Mouse (Mus musculus) hindbrain, embryonic 15.5 days (tissue): ENCODE measurements at regions not wholly inside any gene's neighbourhood (a gene's known extent, or its start where the extent isn't known, plus 50 kb on each side); places are given as distances from the start of the nearest gene placed in this dataset.

Experiments used
- ATAC-seq: fragments of 200-750 bp; cut with Nextera tagmentation; 2 replicates; pipeline ENCODE4 v1.8.0; 2017; ENCODE audit warnings: low read depth, moderate number of reproducible peaks, moderate TSS enrichment; ENCODE audit not compliant: low FRiP score
- H3K27ac ChIP-seq: fragments of 300-500 bp; sonication (generic); replicated peaks from 2 replicates; pipeline ENCODE4 v1.5.1; 2015; ENCODE audit warnings: mild to moderate bottlenecking, inconsistent platforms
- H3K27me3 ChIP-seq: fragments of 300-500 bp; sonication (generic); 2 replicates; pipeline ENCODE4 v1.6.1; 2015; ENCODE audit warnings: control low read depth, inconsistent platforms
- H3K36me3 ChIP-seq: fragments of 300-500 bp; sonication (generic); 2 replicates; pipeline ENCODE4 v1.6.1; 2015; ENCODE audit warnings: control low read depth, inconsistent platforms
- H3K4me1 ChIP-seq: fragments of 300-500 bp; sonication (generic); replicated peaks from 2 replicates; pipeline ENCODE4 v1.6.1; 2015; ENCODE audit warnings: control low read depth, inconsistent platforms
- H3K4me2 ChIP-seq: fragments of 300-500 bp; sonication (generic); 2 replicates; pipeline ENCODE4 v1.6.1; 2015; ENCODE audit warnings: moderate library complexity, mild to moderate bottlenecking, inconsistent platforms
- H3K4me3 ChIP-seq: fragments of 300-500 bp; sonication (generic); 2 replicates; pipeline ENCODE4 v1.5.1; 2015; ENCODE audit warnings: mild to moderate bottlenecking, inconsistent platforms
- H3K9ac ChIP-seq: fragments of 300-500 bp; sonication (generic); 2 replicates; pipeline ENCODE4 v1.6.1; 2015; ENCODE audit warnings: inconsistent platforms
- H3K9me3 ChIP-seq: fragments of 300-500 bp; sonication (generic); 2 replicates; pipeline ENCODE4 v1.6.1; 2016; ENCODE audit warnings: control low read depth, inconsistent platforms
- WGBS: fragments of 180-500 bp; shearing (Covaris S2); methylation state at CpG from one replicate; pipeline ENCODE4 v1.1.7; 2015; 5-methylcytosine and 5-hydroxymethylcytosine counted together

GRCm38 (mm10) chr13:83328488-83328887 lies 175.3 kb upstream of the Mef2c start:
- Histone ChIP-seq H3K4me2 (no peak overlapping the region), H3K4me3 (no peak overlapping the region), H3K27me3 (no peaks in the 10 kb centered on the region), H3K4me1 (no peaks in the 10 kb centered on the region), H3K9me3 (no peaks in the 10 kb centered on the region), H3K9ac (no peak overlapping the region), H3K36me3 (no peaks in the 10 kb centered on the region), H3K27ac (no peak overlapping the region)
- no peak for ATAC-seq
- 73% methylated on average over 4 of the region's 4 CpGs for WGBS

DNA sequence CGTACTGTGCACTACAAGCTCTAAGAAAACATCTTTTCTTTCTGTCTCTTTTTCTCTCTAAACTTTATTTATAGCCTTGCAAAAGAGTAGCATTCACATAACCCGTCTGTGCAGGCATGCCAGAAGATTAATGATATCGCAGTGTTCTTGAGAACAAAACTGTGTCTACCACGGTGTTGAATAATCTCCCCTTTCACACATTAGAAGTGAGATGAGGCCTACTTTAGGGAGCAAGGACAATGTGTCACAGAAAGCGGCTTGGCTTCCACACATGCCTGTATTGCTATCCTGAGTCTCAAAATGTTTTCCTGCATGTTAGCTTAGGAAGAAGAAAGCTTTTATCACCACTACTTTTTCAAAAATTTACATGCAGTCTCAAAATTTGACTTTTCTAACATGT lies 170.1 kb upstream of the Mef2c start:
- Histone ChIP-seq H3K36me3 (no peaks in the 10 kb centered on the region), H3K4me2 (no peak overlapping the region), H3K4me1 (no peaks in the 10 kb centered on the region), H3K4me3 (no peak overlapping the region), H3K27me3 (no peaks in the 10 kb centered on the region), H3K9ac (no peak overlapping the region), H3K27ac (no peak overlapping the region), H3K9me3 (no peaks in the 10 kb centered on the region)
- ATAC-seq: no peak
- 33% methylated on average over 5 of the region's 5 CpGs for WGBS

- H3K27me3 ChIP-seq: no peaks in the 10 kb centered on the region
- no peak overlapping the region for H3K27ac ChIP-seq
- no peaks in the 10 kb centered on the region for H3K36me3 ChIP-seq
- no peak overlapping the region for H3K9ac ChIP-seq
- no peak overlapping the region for H3K4me3 ChIP-seq
- WGBS: 78% methylated on average over 14 of the region's 14 CpGs
- H3K4me2 ChIP-seq: no peak overlapping the region
- H3K4me1 ChIP-seq: no peaks in the 10 kb centered on the region
- H3K9me3 ChIP-seq: no peaks in the 10 kb centered on the region
- no peak for ATAC-seq
Observed at GRCm38 (mm10) chr13:83344611-83345319, 159.1 kb upstream of the Mef2c start.

DNA sequence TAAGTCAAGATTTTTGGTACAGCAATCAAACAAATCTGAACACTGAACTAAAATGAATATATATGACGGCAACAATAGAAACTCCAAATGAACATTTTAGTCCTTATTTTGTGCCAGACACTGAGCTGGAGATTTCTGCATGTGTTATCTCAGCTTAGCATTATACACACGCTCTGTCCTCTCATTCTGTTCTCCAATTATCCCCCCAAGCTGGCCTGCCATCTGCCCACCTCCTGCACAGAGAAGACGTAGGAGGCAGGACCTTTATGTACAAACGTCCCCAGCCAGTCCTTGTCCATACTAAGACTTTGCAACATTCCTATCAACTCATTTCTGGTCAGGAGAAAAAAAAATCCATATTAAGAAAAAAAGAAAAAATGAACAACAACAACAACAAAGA lies 148.5 kb upstream of the Mef2c start:
- Histone ChIP-seq H3K27ac (no peak overlapping the region), H3K36me3 (no peaks in the 10 kb centered on the region), H3K9me3 (no peaks in the 10 kb centered on the region), H3K4me2 (no peak overlapping the region), H3K9ac (no peak overlapping the region), H3K27me3 (no peaks in the 10 kb centered on the region), H3K4me1 (no peaks in the 10 kb centered on the region), H3K4me3 (no peak overlapping the region)
- no peak for ATAC-seq
- WGBS: 83% methylated on average over 4 of the region's 4 CpGs

DNA sequence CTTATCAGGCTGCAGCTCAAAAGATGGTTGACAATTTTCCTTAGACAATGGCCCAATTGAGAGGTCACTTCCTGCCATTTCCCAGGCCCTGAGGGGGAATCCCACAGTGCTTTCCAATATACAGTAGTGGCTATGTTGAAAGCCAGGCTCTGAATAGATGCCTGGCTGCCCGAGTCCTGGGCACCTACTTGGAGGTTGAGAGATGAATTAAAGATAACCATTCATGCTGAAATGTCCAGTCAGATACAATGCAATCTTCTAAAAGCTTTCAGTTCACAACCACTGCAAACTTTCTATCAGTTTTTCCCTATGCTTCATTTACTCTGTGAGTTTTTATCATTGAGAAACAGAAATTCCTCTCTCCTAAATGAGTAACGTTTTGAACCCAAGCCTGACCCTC lies 143.3 kb upstream of the Mef2c start:
- Histone ChIP-seq H3K4me3 (no peak overlapping the region), H3K9me3 (no peaks in the 10 kb centered on the region), H3K4me1 (no peaks in the 10 kb centered on the region), H3K27me3 (no peaks in the 10 kb centered on the region), H3K4me2 (no peak overlapping the region), H3K36me3 (no peaks in the 10 kb centered on the region), H3K27ac (no peak overlapping the region), H3K9ac (no peak overlapping the region)
- 47% methylated on average over 2 of the region's 2 CpGs for WGBS
- ATAC-seq: no peak

DNA sequence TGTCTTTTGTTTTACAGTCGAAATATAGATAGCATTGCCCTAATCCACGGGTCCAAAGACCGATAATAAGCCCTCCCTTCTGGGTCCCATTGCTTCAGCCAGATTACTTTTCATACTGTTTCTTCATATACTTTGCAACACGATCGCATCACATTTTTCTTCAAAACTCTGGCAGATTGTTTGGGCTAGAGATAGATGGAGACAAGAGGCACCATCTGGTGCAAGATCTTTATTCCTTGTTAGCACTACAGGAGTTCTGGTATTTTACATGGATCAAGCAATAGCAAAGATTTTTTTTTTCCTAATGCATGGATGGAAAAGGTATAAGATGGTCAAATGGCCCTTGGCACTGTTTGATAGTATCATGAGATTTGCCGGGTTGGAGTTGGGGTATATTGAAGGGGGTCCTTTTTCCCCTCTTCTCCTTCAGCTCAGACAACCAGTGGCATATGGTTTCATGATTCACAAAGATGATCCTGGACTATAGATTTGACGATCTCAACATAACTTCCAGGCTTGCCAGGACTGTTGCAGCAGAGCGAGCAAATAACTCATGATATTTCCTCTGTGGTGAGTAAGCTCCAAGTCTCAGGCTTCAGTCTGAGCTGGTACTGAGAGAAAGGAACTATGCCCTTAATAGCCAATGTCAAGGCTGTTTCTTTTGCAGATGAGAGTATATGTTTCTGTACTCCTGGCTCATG lies 127.6 kb upstream of the Mef2c start:
- H3K9ac ChIP-seq: no peak overlapping the region
- no peaks in the 10 kb centered on the region for H3K27me3 ChIP-seq
- no peak overlapping the region for H3K27ac ChIP-seq
- 93% methylated on average over 8 of the region's 8 CpGs for whole genome bisulfite sequencing
- H3K9me3 ChIP-seq: no peaks in the 10 kb centered on the region
- no peaks in the 10 kb centered on the region for H3K4me1 ChIP-seq
- H3K36me3 ChIP-seq: no peaks in the 10 kb centered on the region
- ATAC-seq: no peak
- no peak overlapping the region for H3K4me3 ChIP-seq
- H3K4me2 ChIP-seq: no peak overlapping the region

- Histone ChIP-seq H3K4me2 (no peak overlapping the region), H3K27ac (no peak overlapping the region), H3K9me3 (no peaks in the 10 kb centered on the region), H3K4me3 (no peak overlapping the region), H3K36me3 (no peaks in the 10 kb centered on the region), H3K4me1 (no peaks in the 10 kb centered on the region), H3K27me3 (no peaks in the 10 kb centered on the region), H3K9ac (no peak overlapping the region)
- 62% methylated on average over 3 of the region's 3 CpGs for WGBS
- ATAC-seq: no peak
Observed at GRCm38 (mm10) chr13:83378644-83379043, 125.2 kb upstream of the Mef2c start.

DNA sequence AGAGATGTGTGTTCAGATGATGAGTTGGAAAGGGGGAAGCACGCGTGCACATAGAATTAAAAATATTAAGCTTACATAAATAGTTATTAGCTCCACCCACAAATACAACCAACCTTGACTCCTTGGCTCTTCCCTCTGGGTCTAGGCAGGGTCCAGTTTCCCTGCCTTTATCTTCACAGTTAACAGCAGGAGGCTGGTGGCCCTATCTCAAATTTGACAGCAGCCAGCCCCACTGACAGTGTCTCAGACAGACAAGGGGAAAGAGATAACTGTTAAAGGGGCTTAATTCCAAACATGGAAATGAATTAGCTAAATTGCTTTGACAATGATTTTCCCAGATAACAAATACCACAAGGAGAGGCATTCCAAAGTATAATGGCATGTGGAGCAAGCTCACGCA lies 121.2 kb upstream of the Mef2c start:
- no peak overlapping the region for H3K4me2 ChIP-seq
- ATAC-seq: no peak
- no peak overlapping the region for H3K27ac ChIP-seq
- 90% methylated on average over 3 of the region's 3 CpGs for WGBS
- H3K9me3 ChIP-seq: no peaks in the 10 kb centered on the region
- no peaks in the 10 kb centered on the region for H3K36me3 ChIP-seq
- no peak overlapping the region for H3K9ac ChIP-seq
- H3K4me3 ChIP-seq: no peak overlapping the region
- no peaks in the 10 kb centered on the region for H3K27me3 ChIP-seq
- H3K4me1 ChIP-seq: no peaks in the 10 kb centered on the region

DNA sequence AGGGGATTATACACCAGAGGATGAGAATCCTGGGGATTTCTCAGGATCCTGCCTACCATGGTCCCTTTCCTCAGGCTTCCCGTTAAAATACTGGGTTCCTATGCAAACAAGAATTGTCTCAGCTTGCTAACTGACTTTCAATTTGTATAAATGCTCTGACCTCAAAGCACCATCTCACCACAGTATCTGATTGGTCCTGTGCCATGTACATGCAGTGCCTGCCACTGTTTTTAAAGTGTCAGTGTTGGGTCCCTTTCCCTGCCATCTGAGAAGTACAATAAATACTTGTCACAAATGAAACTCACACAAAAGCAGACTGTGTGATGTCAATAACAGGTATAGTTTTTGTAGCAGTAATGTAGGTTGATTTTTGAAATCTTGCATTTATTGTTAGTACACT lies 109.1 kb upstream of the Mef2c start:
- Histone ChIP-seq H3K4me3 (no peak overlapping the region), H3K9me3 (no peaks in the 10 kb centered on the region), H3K36me3 (no peaks in the 10 kb centered on the region), H3K9ac (no peak overlapping the region), H3K27me3 (no peaks in the 10 kb centered on the region), H3K4me1 (no peaks in the 10 kb centered on the region), H3K27ac (no peak overlapping the region), H3K4me2 (no peak overlapping the region)
- no peak for ATAC-seq
- 72% methylated on average over 1 of the region's 1 CpGs for WGBS

- Histone ChIP-seq H3K27me3 (no peaks in the 10 kb centered on the region), H3K27ac (no peak overlapping the region), H3K4me2 (no peak overlapping the region), H3K4me1 (no peaks in the 10 kb centered on the region), H3K9ac (no peak overlapping the region), H3K9me3 (no peaks in the 10 kb centered on the region), H3K36me3 (no peaks in the 10 kb centered on the region), H3K4me3 (no peak overlapping the region)
- no peak for ATAC-seq
- 90% methylated on average over 6 of the region's 6 CpGs for WGBS
Observed at GRCm38 (mm10) chr13:83399381-83399780, 104.5 kb upstream of the Mef2c start.

DNA sequence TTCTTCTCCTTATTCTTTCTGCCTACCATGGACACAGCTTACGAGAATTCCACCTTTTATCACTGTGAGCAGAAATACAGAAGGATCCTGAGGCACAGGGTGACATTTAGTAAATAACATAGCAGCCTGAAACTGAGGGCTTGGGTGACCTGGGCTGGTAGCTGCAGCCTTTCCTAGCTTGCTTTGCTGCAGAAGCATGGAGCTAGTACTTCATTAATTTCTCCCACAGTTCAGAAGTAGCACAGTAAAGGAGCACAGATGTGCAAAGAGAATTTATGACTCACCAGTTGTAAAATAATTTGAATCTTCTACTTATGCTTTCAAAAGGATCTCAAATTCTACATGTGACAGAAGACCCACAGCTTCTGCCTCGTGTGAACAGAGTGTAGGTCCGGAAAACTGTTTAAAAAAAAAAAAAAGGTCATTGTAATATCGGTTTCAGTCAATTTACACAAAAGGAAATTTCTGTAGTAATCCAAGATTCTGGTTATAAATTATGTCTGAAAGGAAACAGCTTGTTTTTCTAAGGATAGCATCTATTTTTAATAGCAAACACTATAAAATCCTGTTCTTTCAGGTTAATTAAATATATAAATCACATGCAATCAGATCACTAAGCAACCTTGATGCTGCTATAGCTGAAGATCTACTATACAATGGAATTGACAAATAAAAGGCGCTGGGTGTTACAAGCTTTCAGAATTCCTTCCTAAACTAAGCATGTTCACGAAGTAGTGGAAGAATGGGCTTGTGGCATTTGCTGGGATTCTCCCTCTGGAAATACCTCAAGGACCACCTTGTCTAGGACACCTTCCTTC lies 64.0 kb upstream of the Mef2c start:
- Histone ChIP-seq H3K4me1 (no peaks in the 10 kb centered on the region), H3K4me2 (no peak overlapping the region), H3K9ac (no peak overlapping the region), H3K4me3 (no peak overlapping the region), H3K36me3 (no peaks in the 10 kb centered on the region), H3K27ac (no peak overlapping the region), H3K27me3 (no peaks in the 10 kb centered on the region), H3K9me3 (no peaks in the 10 kb centered on the region)
- WGBS: 84% methylated on average over 6 of the region's 6 CpGs
- ATAC-seq: no peak

DNA sequence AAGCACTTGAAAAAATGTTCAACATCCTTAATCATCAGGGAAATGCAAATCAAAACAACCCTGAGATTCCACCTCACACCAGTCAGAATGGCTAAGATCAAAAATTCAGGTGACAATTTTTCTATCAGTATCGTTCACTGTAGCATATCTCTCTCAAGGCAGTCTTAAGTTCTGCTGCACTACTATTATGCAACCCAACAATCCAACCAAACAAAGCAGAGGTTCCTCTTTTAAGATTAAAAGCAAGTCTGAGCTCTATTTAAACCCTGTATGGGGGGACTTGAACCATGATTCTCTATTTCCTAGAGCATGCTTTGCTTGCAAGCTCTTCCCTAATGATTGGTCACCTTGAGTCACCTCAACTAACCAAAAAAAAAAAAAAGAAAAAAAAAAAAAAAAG lies 59.6 kb upstream of the Mef2c start:
- Histone ChIP-seq H3K4me1 (no peaks in the 10 kb centered on the region), H3K9me3 (no peaks in the 10 kb centered on the region), H3K4me3 (no peak overlapping the region), H3K4me2 (no peak overlapping the region), H3K27me3 (no peaks in the 10 kb centered on the region), H3K9ac (no peak overlapping the region), H3K27ac (no peak overlapping the region), H3K36me3 (no peaks in the 10 kb centered on the region)
- no peak for ATAC-seq
- 98% methylated on average over 1 of the region's 1 CpGs for WGBS
